Mouse (Mus musculus) hindbrain, embryonic 10.5 days (tissue): Measurements from ENCODE around the gene Tmem205. TPM values are rescaled to one million over a fixed set of nuclear protein-coding genes. Genes with fewer than 3 reads are reported as not detected.

Experiments used
- DNase-seq: peaks from one replicate; pipeline ENCODE4 v3.0.0-alpha.2; 2017; ENCODE audit warnings: low spot score
- H3K27ac ChIP-seq: fragments of 300-500 bp; sonication (generic); 2 replicates; pipeline ENCODE4 v1.5.1; 2016; ENCODE audit warnings: mild to moderate bottlenecking, moderate library complexity
- H3K27me3 ChIP-seq: fragments of 300-500 bp; sonication (generic); 2 replicates; pipeline ENCODE4 v1.6.1; 2016; ENCODE audit warnings: mild to moderate bottlenecking; ENCODE audit not compliant: poor library complexity, insufficient read depth, severe bottlenecking
- H3K36me3 ChIP-seq: fragments of 300-500 bp; sonication (generic); 2 replicates; pipeline ENCODE4 v1.6.1; 2016; ENCODE audit warnings: mild to moderate bottlenecking, moderate library complexity
- H3K4me1 ChIP-seq: fragments of 300-500 bp; sonication (generic); replicated peaks from 2 replicates; pipeline ENCODE4 v1.6.1; 2016; ENCODE audit warnings: mild to moderate bottlenecking
- H3K4me3 ChIP-seq: fragments of 300-500 bp; sonication (generic); 2 replicates; pipeline ENCODE4 v1.5.1; 2016; ENCODE audit warnings: mild to moderate bottlenecking, moderate library complexity
- H3K9me3 ChIP-seq: fragments of 300-500 bp; sonication (generic); 2 replicates; pipeline ENCODE4 v1.6.1; 2016; ENCODE audit warnings: mild to moderate bottlenecking, moderate library complexity
- WGBS: fragments of 180-500 bp; shearing (Covaris S2); methylation state at CpG from one replicate; pipeline ENCODE4 v1.1.7; 2016; 5-methylcytosine and 5-hydroxymethylcytosine counted together
- polyA plus RNA-seq: library from polyadenylated mRNA; unstranded; fragments of >200 nt; fragmentation: Nextera tagmentation; extraction: Ambion mirVana; gene quantifications from 2 replicates; pipeline ENCODE4 v1.2.1, GENCODE M21; 2016

The Tmem205 gene
- polyA plus RNA-seq, 1 experiment from 2014 or later = 46.1 TPM

GRCm38 (mm10) chr9:21923490-21924098, 3.8 kb downstream of the Tmem205 start:
- Histone ChIP-seq H3K4me3 (no peak overlapping the region), H3K9me3 (no peaks in the 10 kb centered on the region), H3K36me3 (peaks cover 19% of the 10 kb centered on the region), H3K27me3 (no peaks in the 10 kb centered on the region), H3K4me1 (peaks cover 17% of the 10 kb centered on the region), H3K27ac (no peak overlapping the region)
- DNase-seq = no peak
- WGBS = 88% methylated on average over 3 of the region's 3 CpGs

- 89% methylated on average over 4 of the region's 4 CpGs for WGBS
Measured at GRCm38 (mm10) chr9:21923036-21923435, 4.3 kb downstream of the Tmem205 start.

GRCm38 (mm10) chr9:21918692-21919384, 8.5 kb downstream of the Tmem205 start:
- H3K4me1 ChIP-seq = peaks cover 14% of the 10 kb centered on the region
- H3K4me3 ChIP-seq = peak overlapping the region; percentile 75; the same call in 1 of the 2 replicates
- WGBS = 21% methylated on average over 5 of the region's 5 CpGs
- no peak overlapping the region for H3K27ac ChIP-seq
- peaks cover 8% of the 10 kb centered on the region; the same call in 1 of the 2 replicates for H3K36me3 ChIP-seq
- no peak for DNase-seq
- H3K27me3 ChIP-seq = peaks cover 39% of the 10 kb centered on the region
- H3K9me3 ChIP-seq = no peaks in the 10 kb centered on the region

More at GRCm38 (mm10) chr9:21923036-21923435, 4.3 kb downstream of the Tmem205 start:
- no peaks in the 10 kb centered on the region for H3K27me3 ChIP-seq
- peaks cover 23% of the 10 kb centered on the region for H3K4me1 ChIP-seq
- no peaks in the 10 kb centered on the region for H3K9me3 ChIP-seq
- no peak overlapping the region for H3K27ac ChIP-seq
- H3K4me3 ChIP-seq = no peak overlapping the region
- DNase-seq = no peak
- peaks cover 19% of the 10 kb centered on the region for H3K36me3 ChIP-seq

GRCm38 (mm10) chr9:21918035-21918592, 9.2 kb downstream of the Tmem205 start, which contains the start of gene Rab3d:
TSS of gene Rab3d (minus strand) at chr9:21918192.
- DNase-seq = peak; percentile 97
- Histone ChIP-seq H3K4me1 (peaks cover 14% of the 10 kb centered on the region), H3K9me3 (no peaks in the 10 kb centered on the region), H3K36me3 (peaks cover 8% of the 10 kb centered on the region; the same call in 1 of the 2 replicates), H3K27me3 (peaks cover 39% of the 10 kb centered on the region), H3K4me3 (peak within 1 kb of the TSS; percentile 75), H3K27ac (peak within 1 kb of the TSS; percentile 82)
- 1% methylated on average over 36 of the region's 36 CpGs for WGBS

- Histone ChIP-seq H3K4me1 (peaks cover 14% of the 10 kb centered on the region), H3K4me3 (peak overlapping the region; percentile 75), H3K36me3 (peaks cover 6% of the 10 kb centered on the region; the same call in 1 of the 2 replicates), H3K9me3 (no peaks in the 10 kb centered on the region), H3K27ac (peak overlapping the region; percentile 82), H3K27me3 (peaks cover 39% of the 10 kb centered on the region)
- WGBS = 3% methylated on average over 35 of the region's 35 CpGs
- DNase-seq = no peak
Measured at GRCm38 (mm10) chr9:21917493-21918034, 9.8 kb downstream of the Tmem205 start.

- peak overlapping the region; percentile 82 for H3K27ac ChIP-seq
- H3K4me3 ChIP-seq = peak overlapping the region; percentile 75
- H3K4me1 ChIP-seq = peaks cover 14% of the 10 kb centered on the region
- H3K9me3 ChIP-seq = no peaks in the 10 kb centered on the region
- peaks cover 4% of the 10 kb centered on the region; the same call in 1 of the 2 replicates for H3K36me3 ChIP-seq
- DNase-seq = no peak
- peaks cover 39% of the 10 kb centered on the region for H3K27me3 ChIP-seq
- 68% methylated on average over 3 of the region's 3 CpGs for WGBS
Measured at GRCm38 (mm10) chr9:21916851-21917492, 10.4 kb downstream of the Tmem205 start.

- WGBS = 77% methylated on average over 10 of the region's 10 CpGs
- DNase-seq = no peak
- H3K9me3 ChIP-seq = no peaks in the 10 kb centered on the region
- H3K36me3 ChIP-seq = no peaks in the 10 kb centered on the region
- H3K4me3 ChIP-seq = no peak overlapping the region
- H3K4me1 ChIP-seq = no peaks in the 10 kb centered on the region
- H3K27ac ChIP-seq = no peak overlapping the region
- H3K27me3 ChIP-seq = peaks cover 14% of the 10 kb centered on the region; the same call in 1 of the 2 replicates
Measured at GRCm38 (mm10) chr9:21909474-21910223, 17.7 kb downstream of the Tmem205 start.

- no peak for DNase-seq
- Histone ChIP-seq H3K36me3 (no peaks in the 10 kb centered on the region), H3K4me1 (no peaks in the 10 kb centered on the region), H3K4me3 (no peak overlapping the region), H3K9me3 (no peaks in the 10 kb centered on the region), H3K27ac (no peak overlapping the region), H3K27me3 (peaks cover 10% of the 10 kb centered on the region; the same call in 1 of the 2 replicates)
- WGBS = 77% methylated on average over 11 of the region's 11 CpGs
Measured at GRCm38 (mm10) chr9:21908216-21908615, 19.1 kb downstream of the Tmem205 start.

GRCm38 (mm10) chr9:21904031-21904430, 23.3 kb downstream of the Tmem205 start:
- H3K9me3 ChIP-seq = no peaks in the 10 kb centered on the region
- no peaks in the 10 kb centered on the region for H3K36me3 ChIP-seq
- H3K27ac ChIP-seq = no peak overlapping the region
- peaks cover 4% of the 10 kb centered on the region; the same call in 1 of the 2 replicates for H3K4me1 ChIP-seq
- no peak overlapping the region for H3K4me3 ChIP-seq
- H3K27me3 ChIP-seq = peaks cover 16% of the 10 kb centered on the region
- no peak for DNase-seq
- WGBS = 95% methylated on average over 4 of the region's 4 CpGs

- H3K27ac ChIP-seq = peak overlapping the region; percentile 50
- 16% methylated on average over 10 of the region's 10 CpGs for WGBS
- H3K9me3 ChIP-seq = no peaks in the 10 kb centered on the region
- peaks cover 19% of the 10 kb centered on the region for H3K27me3 ChIP-seq
- H3K36me3 ChIP-seq = no peaks in the 10 kb centered on the region
- peaks cover 4% of the 10 kb centered on the region; the same call in 1 of the 2 replicates for H3K4me1 ChIP-seq
- peak; percentile 61 for DNase-seq
- peak overlapping the region; percentile 54 for H3K4me3 ChIP-seq
Measured at GRCm38 (mm10) chr9:21901223-21901820, 26.0 kb downstream of the Tmem205 start.

GRCm38 (mm10) chr9:21889229-21889628, 38.1 kb downstream of the Tmem205 start:
- no peak for DNase-seq
- Histone ChIP-seq H3K4me1 (no peaks in the 10 kb centered on the region), H3K27ac (no peak overlapping the region), H3K4me3 (no peak overlapping the region), H3K36me3 (no peaks in the 10 kb centered on the region), H3K27me3 (no peaks in the 10 kb centered on the region), H3K9me3 (peaks cover 7% of the 10 kb centered on the region; the same call in 1 of the 2 replicates)
- WGBS = 62% methylated on average over 3 of the region's 3 CpGs
